In the genomic region with DNA sequence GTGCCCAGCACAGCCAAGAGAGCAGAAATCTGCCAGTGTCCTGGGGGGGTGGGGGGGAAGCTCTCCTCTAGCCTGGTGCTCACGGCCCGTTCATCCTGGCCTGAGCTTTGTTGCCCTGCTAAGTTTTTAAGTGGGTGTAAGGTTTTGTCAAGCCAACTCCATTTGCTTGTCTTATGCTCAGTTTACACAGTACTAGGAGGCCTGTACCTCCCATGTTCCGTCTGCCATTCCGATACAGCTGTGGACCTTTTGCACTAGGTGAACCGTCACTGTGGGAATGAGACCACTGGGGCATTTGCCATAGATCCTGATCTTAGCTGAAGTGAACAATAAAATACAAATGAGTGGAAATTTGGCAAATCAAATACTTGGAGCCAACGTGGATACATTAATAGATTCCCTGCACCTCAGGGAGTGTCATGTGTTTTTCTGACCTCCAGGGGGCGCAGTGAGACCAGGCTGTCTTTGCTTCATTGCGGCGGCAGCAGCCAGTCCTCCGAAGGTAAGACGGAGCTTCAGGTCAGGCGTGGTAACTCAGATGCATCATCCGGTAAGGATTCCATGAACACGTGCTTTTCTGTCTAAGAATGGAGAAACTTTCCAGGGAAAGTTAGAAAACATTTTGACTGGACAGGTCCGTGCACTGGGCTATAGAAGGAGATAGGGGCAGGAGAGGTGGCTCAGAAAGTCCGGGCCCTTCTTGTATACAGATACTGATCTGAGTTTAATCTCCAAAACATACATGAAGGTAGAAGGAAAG, we compare ENCODE assay signal across 9 mouse cellular contexts. TPM values are rescaled to one million over a fixed set of nuclear protein-coding genes. Genes with fewer than 3 reads are reported as not detected.
DNase-seq lines count a peak whose midpoint lies in the region; ATAC-seq and TF ChIP-seq lines count a peak whose summit lies in the region.
"Had no signal": no experiment of that assay in that cellular context is flagged by ENCODE, and none has a peak within 500 bp of the region (broad histone marks: within the 10 kb centered on the region; RNA-seq: fewer than 3 reads in every experiment).

No protein-coding gene starts in this region.

- no peaks in the 10 kb centered on the region for H3K36me3 ChIP-seq in liver, embryonic 14.5 days (replicated peaks; ENCODE audit: control insufficient read depth, insufficient read depth, low read depth)
- no peaks in the 10 kb centered on the region for H3K36me3 ChIP-seq in neural tube, embryonic 14.5 days (ENCODE audit: control insufficient read depth, insufficient read depth, low read length)
- H3K36me3 ChIP-seq: embryonic facial prominence, embryonic 13.5 days had no signal

- TF ChIP-seq CTCF in liver, embryonic 14.5 days (IDR thresholded peaks at IDR 0.05; ENCODE audit: low read depth) = peak; percentile 95

- H3K9ac ChIP-seq in liver, embryonic 14.5 days (replicated peaks) = no peak overlapping the region
- H3K9ac ChIP-seq in neural tube, embryonic 14.5 days (replicated peaks; ENCODE audit: low read depth, low read length) = no peak overlapping the region
- H3K9ac ChIP-seq: embryonic facial prominence, embryonic 13.5 days had no signal

- no peak for TF ChIP-seq EP300 in liver, embryonic 14.5 days (IDR thresholded peaks at IDR 0.05; ENCODE audit: low read depth)

- ATAC-seq in granulocyte monocyte progenitor cell, adult 5-6 weeks (replicated peaks; ENCODE audit: poor library complexity, severe bottlenecking) = peak; percentile 93
- no peak for ATAC-seq in liver, embryonic 14.5 days (ENCODE audit: insufficient read depth)
- ATAC-seq in neural tube, embryonic 14.5 days (ENCODE audit: low read depth) = peak; percentile 80; the same call in 1 of the 2 replicates

- no peak overlapping the region for H3K4me3 ChIP-seq in liver, embryonic 14.5 days (ENCODE audit: insufficient read depth in 1 of 2, low read depth in 2 of 2, low read length in 2 of 2)
- H3K4me3 ChIP-seq in neural tube, embryonic 14.5 days (ENCODE audit: low read depth, low read length) = no peak overlapping the region
- H3K4me3 ChIP-seq: embryonic facial prominence, embryonic 13.5 days had no signal

- no peaks in the 10 kb centered on the region for H3K27me3 ChIP-seq in liver, embryonic 14.5 days (ENCODE audit: control insufficient read depth, insufficient read depth, low read length)
- no peaks in the 10 kb centered on the region for H3K27me3 ChIP-seq in neural tube, embryonic 14.5 days (ENCODE audit: control insufficient read depth, insufficient read depth, low read length)
- H3K27me3 ChIP-seq: embryonic facial prominence, embryonic 13.5 days had no signal

- peaks cover 0 to 3% of the 10 kb centered on the region in 2 experiments; a peak in 1 of 4 replicates for H3K4me1 ChIP-seq in liver, embryonic 14.5 days (replicated peaks; ENCODE audit: control insufficient read depth in 2 of 2, insufficient read depth in 2 of 2, low read length in 1 of 2)
- H3K4me1 ChIP-seq in neural tube, embryonic 14.5 days (ENCODE audit: control insufficient read depth, insufficient read depth, low read length) = no peaks in the 10 kb centered on the region
- H3K4me1 ChIP-seq: embryonic facial prominence, embryonic 13.5 days had no signal

- no peak overlapping the region for H3K27ac ChIP-seq in liver, embryonic 14.5 days
- H3K27ac ChIP-seq in neural tube, embryonic 14.5 days (ENCODE audit: low read depth, low read length) = no peak overlapping the region
- H3K27ac ChIP-seq: embryonic facial prominence, embryonic 13.5 days had no signal

- DNase-seq in B cell, adult 2 months = peak; percentile 67 to 68
- DNase-seq in adrenal gland, postnatal 10 days = peak; percentile 80
- peak; percentile 80 for DNase-seq in embryo, embryonic 10.5 days (ENCODE audit: low spot score)
- peak; percentile 82 for DNase-seq in kidney, postnatal 10 days
- peak; percentile 12 to 30 (median 14) for DNase-seq in liver, embryonic 14.5 days (ENCODE audit: low read depth in 3 of 3, low spot score in 3 of 3)
- DNase-seq in thymus, postnatal 14 days = peak; percentile 63

- WGBS in liver, embryonic 14.5 days (ENCODE audit: insufficient replicate concordance) = 39% methylated on average over 16 of the region's 16 CpGs
- 42% methylated on average over 16 of the region's 16 CpGs for WGBS in neural tube, embryonic 14.5 days

- no peaks in the 10 kb centered on the region for H3K9me3 ChIP-seq in liver, embryonic 14.5 days (ENCODE audit: control insufficient read depth, low read length)
- H3K9me3 ChIP-seq in neural tube, embryonic 14.5 days (ENCODE audit: control insufficient read depth, low read length) = no peaks in the 10 kb centered on the region
- H3K9me3 ChIP-seq: embryonic facial prominence, embryonic 13.5 days had no signal

- H3K4me2 ChIP-seq in liver, embryonic 14.5 days (ENCODE audit: low read depth) = no peak overlapping the region
- no peak overlapping the region for H3K4me2 ChIP-seq in neural tube, embryonic 14.5 days (ENCODE audit: low read depth, low read length)
- H3K4me2 ChIP-seq: embryonic facial prominence, embryonic 13.5 days had no signal

RNA-seq across cellular contexts. Expression of gene Smco2, which starts 25.0 kb away (rescaled TPM):
- not detected for total RNA-seq in adrenal gland, postnatal 10 days (2021)
- not detected in 2 replicates for total RNA-seq in granulocyte monocyte progenitor cell, adult 5-6 weeks (2014; fragmentation: Nextera tagmentation)
- not detected in 2 replicates for total RNA-seq in granulocyte monocyte progenitor cell, adult 5-6 weeks (2017)
- not detected in 2 replicates for polyA plus RNA-seq in liver, embryonic 14.5 days (2012; rRNA removed)
- polyA plus RNA-seq in liver, embryonic 14.5 days (2014; fragmentation: Nextera tagmentation; extraction: Ambion mirVana) = not detected in 2 replicates
- polyA plus RNA-seq in neural tube, embryonic 14.5 days (2014; fragmentation: Nextera tagmentation; extraction: Ambion mirVana) = not detected in 2 replicates
- polyA plus RNA-seq: embryonic facial prominence, embryonic 13.5 days had no signal

RNA-seq across cellular contexts. Expression of gene Arntl2, which starts 29.1 kb away (rescaled TPM):
- total RNA-seq in adrenal gland, postnatal 10 days (2021) = 1 to 10 TPM; 1.3 to 3.4 TPM
- total RNA-seq in granulocyte monocyte progenitor cell, adult 5-6 weeks (2014; fragmentation: Nextera tagmentation) = not detected in 2 replicates
- total RNA-seq in granulocyte monocyte progenitor cell, adult 5-6 weeks (2017) = not detected in 2 replicates
- polyA plus RNA-seq in liver, embryonic 14.5 days (2012; rRNA removed) = 0.47 and 0.49 TPM in 2 replicates
- polyA plus RNA-seq in liver, embryonic 14.5 days (2014; fragmentation: Nextera tagmentation; extraction: Ambion mirVana) = 0.08 and 0.10 TPM in 2 replicates
- polyA plus RNA-seq in neural tube, embryonic 14.5 days (2014; fragmentation: Nextera tagmentation; extraction: Ambion mirVana) = 3.2 and 3.7 TPM in 2 replicates

Comparison
In these comparisons a context has a peak if more than half of its experiments do, and no peak if none do; other contexts are left out.
1. DNase-seq: peak in every context shown above with its lines; median percentile 82 in kidney, postnatal 10 days; 80 in adrenal gland, postnatal 10 days; 80 in embryo, embryonic 10.5 days; 68 in B cell, adult 2 months; 63 in thymus, postnatal 14 days; 14 in liver, embryonic 14.5 days.